Mouse (Mus musculus) heart, embryonic 13.5 days (tissue): Measurements from ENCODE around the gene Sos1. TPM values are rescaled to one million over a fixed set of nuclear protein-coding genes. Genes with fewer than 3 reads are reported as not detected.

Source experiments
- ATAC-seq: fragments of 200-750 bp; cut with Nextera tagmentation; 2 replicates; pipeline ENCODE4 v1.8.0; 2017; ENCODE audit warnings: moderate TSS enrichment; ENCODE audit not compliant: insufficient number of reproducible peaks, low FRiP score, low TSS enrichment; ENCODE audit errors: extremely low read depth
- H3K27ac ChIP-seq: fragments of 300-500 bp; sonication (generic); replicated peaks from 2 replicates; pipeline ENCODE4 v1.5.1; 2015; ENCODE audit warnings: moderate library complexity, mild to moderate bottlenecking, inconsistent platforms
- H3K27me3 ChIP-seq: fragments of 300-500 bp; sonication (generic); replicated peaks from 2 replicates; pipeline ENCODE4 v1.6.1; 2015; ENCODE audit warnings: mild to moderate bottlenecking, inconsistent platforms
- H3K36me3 ChIP-seq: fragments of 300-500 bp; sonication (generic); 2 replicates; pipeline ENCODE4 v1.6.1; 2015; ENCODE audit warnings: mild to moderate bottlenecking, inconsistent platforms
- H3K4me1 ChIP-seq: fragments of 300-500 bp; sonication (generic); 2 replicates; pipeline ENCODE4 v1.6.1; 2015; ENCODE audit warnings: inconsistent platforms
- H3K4me2 ChIP-seq: fragments of 300-500 bp; sonication (generic); 2 replicates; pipeline ENCODE4 v1.6.1; 2015; ENCODE audit warnings: inconsistent platforms, mild to moderate bottlenecking, moderate library complexity
- H3K4me3 ChIP-seq: fragments of 300-500 bp; sonication (generic); 2 replicates; pipeline ENCODE4 v1.5.1; 2015; ENCODE audit warnings: moderate library complexity, mild to moderate bottlenecking, inconsistent platforms
- H3K9ac ChIP-seq: fragments of 300-500 bp; sonication (generic); 2 replicates; pipeline ENCODE4 v1.6.1; 2015; ENCODE audit warnings: inconsistent platforms, mild to moderate bottlenecking, moderate library complexity
- H3K9me3 ChIP-seq: fragments of 300-500 bp; sonication (generic); 2 replicates; pipeline ENCODE4 v1.6.1; 2016; ENCODE audit warnings: inconsistent platforms
- WGBS: fragments of 180-500 bp; shearing (Covaris S2); methylation state at CpG from one replicate; pipeline ENCODE4 v1.1.7; 2015; ENCODE audit warnings: mixed read lengths; 5-methylcytosine and 5-hydroxymethylcytosine counted together
- polyA plus RNA-seq: library from polyadenylated mRNA; unstranded; fragments of >200 nt; fragmentation: Nextera tagmentation; extraction: Ambion mirVana; gene quantifications from 2 replicates; pipeline ENCODE4 v1.2.1, GENCODE M21; 2015

Gene Sos1
- polyA plus RNA-seq, 1 experiment from 2014 or later: 2.2 TPM

GRCm38 (mm10) chr17:80509494-80510458 lies 29.5 kb upstream of the Sos1 start:
- no peak for ATAC-seq
- peaks cover 3% of the 10 kb centered on the region; the same call in 1 of the 2 replicates for H3K9me3 ChIP-seq

GRCm38 (mm10) chr17:80505766-80506165 lies 25.5 kb upstream of the Sos1 start:
- WGBS: 73% methylated on average over 6 of the region's 6 CpGs
- Histone ChIP-seq H3K4me3 (no peak overlapping the region), H3K36me3 (no peaks in the 10 kb centered on the region), H3K27ac (no peak overlapping the region), H3K4me1 (no peaks in the 10 kb centered on the region), H3K27me3 (no peaks in the 10 kb centered on the region), H3K9ac (no peak overlapping the region), H3K4me2 (no peak overlapping the region), H3K9me3 (no peaks in the 10 kb centered on the region)
- no peak for ATAC-seq

More at GRCm38 (mm10) chr17:80509494-80510458, 29.5 kb upstream of the Sos1 start:
- H3K4me1 ChIP-seq: peaks cover 8% of the 10 kb centered on the region
- H3K4me2 ChIP-seq: no peak overlapping the region
- WGBS: 34% methylated on average over 4 of the region's 4 CpGs
- H3K27ac ChIP-seq: no peak overlapping the region
- H3K9ac ChIP-seq: no peak overlapping the region
- H3K27me3 ChIP-seq: no peaks in the 10 kb centered on the region
- H3K36me3 ChIP-seq: no peaks in the 10 kb centered on the region
- H3K4me3 ChIP-seq: no peak overlapping the region

GRCm38 (mm10) chr17:80505342-80505741 lies 25.1 kb upstream of the Sos1 start:
- Histone ChIP-seq H3K27me3 (no peaks in the 10 kb centered on the region), H3K9me3 (no peaks in the 10 kb centered on the region), H3K9ac (no peak overlapping the region), H3K36me3 (no peaks in the 10 kb centered on the region), H3K4me2 (no peak overlapping the region), H3K27ac (no peak overlapping the region), H3K4me1 (no peaks in the 10 kb centered on the region), H3K4me3 (no peak overlapping the region)
- WGBS: 64% methylated on average over 4 of the region's 4 CpGs
- no peak for ATAC-seq

- H3K9me3 ChIP-seq: no peaks in the 10 kb centered on the region
- H3K4me1 ChIP-seq: no peaks in the 10 kb centered on the region
- ATAC-seq: no peak
- 70% methylated on average over 2 of the region's 2 CpGs for whole genome bisulfite sequencing
- H3K4me3 ChIP-seq: no peak overlapping the region
- H3K9ac ChIP-seq: no peak overlapping the region
- H3K36me3 ChIP-seq: no peaks in the 10 kb centered on the region
- no peak overlapping the region for H3K4me2 ChIP-seq
- H3K27ac ChIP-seq: no peak overlapping the region
- H3K27me3 ChIP-seq: no peaks in the 10 kb centered on the region
Observed at GRCm38 (mm10) chr17:80501805-80502172, 21.5 kb upstream of the Sos1 start.

- Histone ChIP-seq H3K36me3 (no peaks in the 10 kb centered on the region), H3K4me2 (no peak overlapping the region), H3K27me3 (no peaks in the 10 kb centered on the region), H3K27ac (no peak overlapping the region), H3K9me3 (no peaks in the 10 kb centered on the region), H3K4me1 (no peaks in the 10 kb centered on the region), H3K4me3 (no peak overlapping the region), H3K9ac (no peak overlapping the region)
- no peak for ATAC-seq
- 49% methylated on average over 5 of the region's 5 CpGs for WGBS
Observed at GRCm38 (mm10) chr17:80501037-80501804, 21.0 kb upstream of the Sos1 start.

- 69% methylated on average over 4 of the region's 4 CpGs for WGBS
- Histone ChIP-seq H3K27ac (no peak overlapping the region), H3K4me1 (no peaks in the 10 kb centered on the region), H3K27me3 (no peaks in the 10 kb centered on the region), H3K4me2 (no peak overlapping the region), H3K36me3 (no peaks in the 10 kb centered on the region), H3K9ac (no peak overlapping the region), H3K4me3 (no peak overlapping the region), H3K9me3 (no peaks in the 10 kb centered on the region)
- ATAC-seq: no peak
Observed at GRCm38 (mm10) chr17:80500025-80500424, 19.8 kb upstream of the Sos1 start.

GRCm38 (mm10) chr17:80498600-80499268 lies 18.5 kb upstream of the Sos1 start:
- Histone ChIP-seq H3K4me2 (no peak overlapping the region), H3K9ac (no peak overlapping the region), H3K27ac (no peak overlapping the region), H3K9me3 (0 out of 2 replicates have a peak, but pooled peaks cover 2% of the 10 kb centered on the region), H3K27me3 (no peaks in the 10 kb centered on the region), H3K4me3 (no peak overlapping the region), H3K4me1 (no peaks in the 10 kb centered on the region), H3K36me3 (no peaks in the 10 kb centered on the region)
- WGBS: 62% methylated on average over 11 of the region's 11 CpGs
- no peak for ATAC-seq

GRCm38 (mm10) chr17:80497183-80497601 lies 16.9 kb upstream of the Sos1 start:
- Histone ChIP-seq H3K4me1 (no peaks in the 10 kb centered on the region), H3K9me3 (0 out of 2 replicates have a peak, but pooled peaks cover 3% of the 10 kb centered on the region), H3K27ac (no peak overlapping the region), H3K4me2 (no peak overlapping the region), H3K4me3 (no peak overlapping the region), H3K9ac (no peak overlapping the region), H3K27me3 (no peaks in the 10 kb centered on the region), H3K36me3 (no peaks in the 10 kb centered on the region)
- WGBS: 83% methylated on average over 9 of the region's 9 CpGs
- no peak for ATAC-seq

GRCm38 (mm10) chr17:80496607-80497170 lies 16.4 kb upstream of the Sos1 start:
- WGBS: 80% methylated on average over 8 of the region's 8 CpGs

GRCm38 (mm10) chr17:80496185-80496584 lies 15.9 kb upstream of the Sos1 start:
- Histone ChIP-seq H3K4me1 (no peaks in the 10 kb centered on the region), H3K9ac (no peak overlapping the region), H3K9me3 (0 out of 2 replicates have a peak, but pooled peaks cover 3% of the 10 kb centered on the region), H3K27ac (no peak overlapping the region), H3K36me3 (no peaks in the 10 kb centered on the region), H3K4me3 (no peak overlapping the region), H3K27me3 (no peaks in the 10 kb centered on the region), H3K4me2 (no peak overlapping the region)
- 66% methylated on average over 6 of the region's 6 CpGs for WGBS
- ATAC-seq: no peak

More at GRCm38 (mm10) chr17:80496607-80497170, 16.4 kb upstream of the Sos1 start:
- H3K27me3 ChIP-seq: no peaks in the 10 kb centered on the region
- no peak for ATAC-seq
- H3K4me3 ChIP-seq: no peak overlapping the region
- H3K4me2 ChIP-seq: no peak overlapping the region
- H3K9ac ChIP-seq: no peak overlapping the region
- 0 out of 2 replicates have a peak, but pooled peaks cover 3% of the 10 kb centered on the region for H3K9me3 ChIP-seq
- H3K27ac ChIP-seq: no peak overlapping the region
- no peaks in the 10 kb centered on the region for H3K36me3 ChIP-seq
- H3K4me1 ChIP-seq: no peaks in the 10 kb centered on the region

GRCm38 (mm10) chr17:80493891-80494290 lies 13.6 kb upstream of the Sos1 start:
- 0 out of 2 replicates have a peak, but pooled peaks cover 3% of the 10 kb centered on the region for H3K9me3 ChIP-seq
- peaks cover 6% of the 10 kb centered on the region for H3K4me1 ChIP-seq
- no peak overlapping the region for H3K27ac ChIP-seq
- H3K9ac ChIP-seq: no peak overlapping the region
- ATAC-seq: no peak
- H3K36me3 ChIP-seq: no peaks in the 10 kb centered on the region
- no peaks in the 10 kb centered on the region for H3K27me3 ChIP-seq
- no peak overlapping the region for H3K4me2 ChIP-seq
- H3K4me3 ChIP-seq: no peak overlapping the region
- WGBS: 76% methylated on average over 1 of the region's 1 CpGs
